Mouse (Mus musculus): ENCODE data around the gene Isy1. TPM values are rescaled to one million over a fixed set of nuclear protein-coding genes. Genes with fewer than 3 reads are reported as not detected.

The Isy1 gene
- polyA plus RNA-seq, 1 experiment from 2014 or later = 24.1 TPM

DNA sequence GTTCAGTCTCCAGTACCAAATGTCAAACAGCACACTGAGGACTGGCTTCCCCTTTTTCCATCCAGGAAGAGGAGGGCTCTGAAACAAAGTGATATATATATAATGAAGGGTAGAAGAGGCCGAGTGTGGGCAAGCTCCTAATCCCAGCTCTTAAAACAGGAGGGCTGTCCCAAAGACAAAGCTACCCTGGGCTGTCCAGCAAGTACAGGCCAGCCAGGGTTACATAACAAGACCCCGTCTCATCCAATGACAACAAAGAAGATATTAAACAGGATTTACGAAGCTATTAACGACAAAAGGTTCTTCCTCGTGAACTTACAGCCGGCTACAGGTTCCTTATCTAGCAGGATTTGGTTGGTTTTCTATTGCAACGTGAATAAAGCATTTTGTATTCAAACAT is 33.7 kb downstream of the Isy1 start:
- 63% methylated on average over 7 of the region's 7 CpGs for WGBS (ENCODE audit: insufficient replicate concordance)
- Histone ChIP-seq H3K27ac (replicated peaks) (peak overlapping the region; percentile 19; the same call in 1 of the 2 replicates), H3K27me3 (no peaks in the 10 kb centered on the region), H3K9me3 (replicated peaks) (no peaks in the 10 kb centered on the region), H3K4me1 (replicated peaks) (peaks cover 89% of the 10 kb centered on the region), H3K9ac (no peak overlapping the region), H3K4me2 (no peak overlapping the region), H3K36me3 (replicated peaks) (peaks cover 55% of the 10 kb centered on the region), H3K4me3 (replicated peaks) (no peak overlapping the region)
- ATAC-seq (ENCODE audit: insufficient read depth) = no peak

DNA sequence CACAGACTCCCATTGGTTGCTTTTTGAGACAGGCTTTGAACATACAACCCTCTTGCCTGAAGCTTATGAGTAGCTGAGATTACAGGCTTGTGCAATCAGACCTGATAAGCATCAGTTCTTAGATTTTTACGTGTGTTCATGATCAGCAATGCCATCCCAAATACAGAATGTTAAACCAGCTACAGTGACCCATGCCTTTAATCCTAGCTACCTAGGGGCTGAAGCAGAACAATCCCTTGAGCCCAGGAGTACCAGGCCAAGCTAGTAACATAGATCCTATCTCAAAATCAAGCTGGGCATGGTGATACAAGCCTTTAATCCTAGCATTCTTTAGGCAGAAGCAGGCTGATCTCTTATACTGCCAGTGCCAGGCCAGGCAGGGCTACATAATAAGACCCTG is 34.6 kb downstream of the Isy1 start:
- H3K9ac ChIP-seq = no peak overlapping the region
- peaks cover 59% of the 10 kb centered on the region for H3K36me3 ChIP-seq (replicated peaks)
- no peaks in the 10 kb centered on the region for H3K9me3 ChIP-seq (replicated peaks)
- no peak overlapping the region for H3K27ac ChIP-seq (replicated peaks)
- H3K4me3 ChIP-seq (replicated peaks) = no peak overlapping the region
- WGBS (ENCODE audit: insufficient replicate concordance) = 40% methylated on average over 1 of the region's 1 CpGs
- H3K4me2 ChIP-seq = no peak overlapping the region
- no peaks in the 10 kb centered on the region for H3K27me3 ChIP-seq
- no peak for ATAC-seq (ENCODE audit: insufficient read depth)
- H3K4me1 ChIP-seq (replicated peaks) = peaks cover 89% of the 10 kb centered on the region

DNA sequence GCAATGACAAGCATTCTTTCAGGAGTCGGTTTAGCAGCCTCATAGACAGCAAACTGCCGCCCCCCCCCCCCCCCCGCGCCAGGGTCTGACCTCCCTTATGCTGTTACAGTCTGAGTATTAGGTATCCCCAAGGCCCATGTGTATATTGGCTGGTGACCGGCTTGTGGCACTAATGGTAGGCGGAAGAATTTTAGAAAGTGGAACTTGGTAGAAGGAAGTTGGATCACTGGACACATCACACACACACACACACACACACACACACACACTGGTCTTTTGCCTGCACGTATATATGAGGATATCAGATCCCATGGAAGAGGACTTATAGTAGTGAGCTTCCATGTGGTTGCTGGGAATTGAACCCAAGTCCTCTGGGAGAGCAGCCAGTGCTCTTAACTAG is 36.1 kb downstream of the Isy1 start:
- no peak overlapping the region for H3K4me3 ChIP-seq (replicated peaks)
- H3K4me1 ChIP-seq (replicated peaks) = peaks cover 89% of the 10 kb centered on the region
- H3K27ac ChIP-seq (replicated peaks) = no peak overlapping the region
- H3K27me3 ChIP-seq = no peaks in the 10 kb centered on the region
- 76% methylated on average over 7 of the region's 7 CpGs for WGBS (ENCODE audit: insufficient replicate concordance)
- no peak overlapping the region for H3K4me2 ChIP-seq
- H3K9ac ChIP-seq = no peak overlapping the region
- no peak for ATAC-seq (ENCODE audit: insufficient read depth)
- peaks cover 64% of the 10 kb centered on the region for H3K36me3 ChIP-seq (replicated peaks)
- no peaks in the 10 kb centered on the region for H3K9me3 ChIP-seq (replicated peaks)

DNA sequence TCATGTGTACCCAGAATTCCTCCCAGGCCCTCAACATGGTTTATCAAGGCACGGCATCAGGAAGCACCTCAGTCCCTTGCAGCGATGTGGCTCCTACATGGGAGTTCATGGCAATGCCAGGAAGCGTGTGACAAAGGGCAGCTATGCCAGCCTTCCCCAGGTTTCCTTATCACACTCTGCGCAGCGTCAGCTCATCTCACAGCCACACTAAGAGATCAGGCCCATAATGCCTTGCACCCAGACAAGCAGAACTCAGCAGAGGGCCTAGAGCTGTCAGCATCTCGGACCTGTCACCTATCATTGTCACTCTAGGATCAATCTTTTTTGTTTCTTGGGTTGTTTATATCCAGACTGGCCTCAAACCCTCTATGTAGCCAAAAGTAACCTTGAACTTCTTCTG is 39.0 kb downstream of the Isy1 start:
- no peaks in the 10 kb centered on the region for H3K27me3 ChIP-seq
- peak overlapping the region; percentile 89 for H3K27ac ChIP-seq (replicated peaks)
- H3K9ac ChIP-seq = no peak overlapping the region
- H3K9me3 ChIP-seq (replicated peaks) = no peaks in the 10 kb centered on the region
- ATAC-seq (ENCODE audit: insufficient read depth) = 0 out of 2 replicates have a peak, but pooled peaks have one; percentile 37
- H3K4me1 ChIP-seq (replicated peaks) = peaks cover 89% of the 10 kb centered on the region
- 39% methylated on average over 6 of the region's 6 CpGs for WGBS (ENCODE audit: insufficient replicate concordance)
- H3K4me3 ChIP-seq (replicated peaks) = no peak overlapping the region
- peaks cover 48% of the 10 kb centered on the region for H3K36me3 ChIP-seq (replicated peaks)
- H3K4me2 ChIP-seq = peak overlapping the region; percentile 36

DNA sequence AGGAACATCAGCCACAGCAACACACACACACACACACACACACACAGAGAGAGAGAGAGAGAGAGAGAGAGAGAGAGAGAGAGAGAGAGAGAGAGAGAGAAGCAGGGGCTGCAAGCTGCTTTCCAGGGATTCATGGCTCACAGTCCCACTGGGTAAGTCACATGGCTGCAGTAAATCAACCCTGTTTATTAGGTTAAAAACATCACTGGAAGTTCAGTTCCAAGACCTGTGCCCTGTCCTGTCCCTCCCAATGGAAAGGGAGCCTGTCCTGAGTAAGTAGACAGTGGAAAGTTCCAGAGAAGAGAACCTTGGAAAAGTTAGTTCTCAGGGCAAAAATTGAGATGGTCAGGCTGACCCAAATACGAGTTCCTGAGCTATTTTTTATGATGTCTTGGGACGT is 41.3 kb downstream of the Isy1 start:
- H3K4me2 ChIP-seq = peak overlapping the region; percentile 55; the same call in 1 of the 2 replicates
- peaks cover 50% of the 10 kb centered on the region for H3K36me3 ChIP-seq (replicated peaks)
- H3K27me3 ChIP-seq = no peaks in the 10 kb centered on the region
- no peak overlapping the region for H3K4me3 ChIP-seq (replicated peaks)
- no peaks in the 10 kb centered on the region for H3K9me3 ChIP-seq (replicated peaks)
- H3K4me1 ChIP-seq (replicated peaks) = peaks cover 84% of the 10 kb centered on the region
- no peak overlapping the region for H3K9ac ChIP-seq
- H3K27ac ChIP-seq (replicated peaks) = peak overlapping the region; percentile 89
- WGBS (ENCODE audit: insufficient replicate concordance) = 50% methylated on average over 2 of the region's 2 CpGs
- ATAC-seq (ENCODE audit: insufficient read depth) = no peak

DNA sequence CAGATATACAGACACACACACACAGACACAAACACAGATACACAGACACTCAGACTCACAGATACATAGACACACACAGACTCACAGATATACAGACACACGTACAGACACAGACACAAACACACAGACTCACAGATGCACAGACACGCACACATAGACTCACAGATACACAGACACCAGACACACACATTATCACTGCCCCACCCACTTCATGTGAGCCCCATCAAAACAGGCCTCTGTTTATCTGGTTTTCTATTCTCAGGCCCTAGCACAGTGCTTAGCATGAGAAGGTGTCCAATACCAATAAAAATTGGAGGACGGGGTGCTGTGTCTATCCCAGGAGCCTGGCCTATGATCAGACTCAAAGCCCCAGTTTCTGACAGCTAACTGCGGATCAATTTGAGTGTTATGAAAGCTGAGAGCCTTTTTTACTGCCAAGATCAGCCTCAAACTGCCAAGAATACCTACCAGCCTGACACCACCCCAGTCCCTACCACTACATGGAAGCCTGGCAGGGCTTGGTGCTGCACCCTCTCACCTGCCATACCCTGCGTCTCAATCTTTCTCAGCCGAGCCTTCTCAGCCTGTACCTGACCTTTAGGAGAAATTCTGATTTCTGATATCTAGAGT is 42.2 kb downstream of the Isy1 start:
- Histone ChIP-seq H3K27ac (replicated peaks) (peak overlapping the region; percentile 89), H3K9me3 (replicated peaks) (no peaks in the 10 kb centered on the region), H3K36me3 (replicated peaks) (peaks cover 56% of the 10 kb centered on the region), H3K4me2 (peak overlapping the region; percentile 55), H3K27me3 (no peaks in the 10 kb centered on the region), H3K9ac (0 out of 2 replicates have a peak overlapping the region, but pooled peaks have one; percentile 43), H3K4me1 (replicated peaks) (peaks cover 89% of the 10 kb centered on the region), H3K4me3 (replicated peaks) (peak overlapping the region; percentile 18)
- ATAC-seq (ENCODE audit: insufficient read depth) = peak; percentile 92
- WGBS (ENCODE audit: insufficient replicate concordance) = 58% methylated on average over 6 of the region's 6 CpGs

DNA sequence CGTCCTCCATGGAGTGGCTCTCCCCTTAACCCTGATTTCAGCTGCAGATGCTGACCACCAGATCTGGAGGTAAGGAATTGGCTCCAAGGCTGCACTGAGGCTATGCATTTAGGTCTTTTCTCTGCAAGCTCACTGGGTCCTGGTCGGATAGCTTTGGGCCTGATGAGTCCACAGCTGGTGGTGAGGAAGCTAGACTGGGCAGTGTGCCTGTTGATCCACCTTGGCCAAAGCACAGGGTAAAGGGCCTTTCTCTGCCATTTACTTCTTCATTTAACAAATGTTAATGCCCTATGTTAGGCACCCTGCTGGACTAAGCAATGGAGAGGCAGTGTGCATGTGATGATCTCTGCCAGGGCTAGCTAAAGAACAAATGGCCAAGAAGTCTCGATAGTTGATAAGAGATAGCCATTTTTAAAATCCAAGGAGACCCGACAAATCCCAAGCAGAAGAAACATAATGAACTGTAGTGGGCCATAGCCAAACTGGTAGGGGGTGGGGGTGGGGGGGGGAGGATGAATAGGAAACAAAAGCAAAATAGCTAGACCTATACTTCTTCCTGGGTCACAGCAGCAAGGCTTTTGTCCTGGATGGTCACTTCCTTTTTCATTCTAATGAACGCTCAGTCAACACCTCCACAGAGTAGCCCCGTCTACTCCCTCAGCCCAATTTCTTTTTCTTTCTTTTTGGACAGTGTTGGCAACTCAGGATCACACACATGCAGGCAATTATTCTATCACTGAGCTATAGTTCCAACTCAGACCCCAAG is 43.0 kb downstream of the Isy1 start:
- 80% methylated on average over 6 of the region's 6 CpGs for WGBS (ENCODE audit: insufficient replicate concordance)
- H3K27ac ChIP-seq (replicated peaks) = peak overlapping the region; percentile 89

DNA sequence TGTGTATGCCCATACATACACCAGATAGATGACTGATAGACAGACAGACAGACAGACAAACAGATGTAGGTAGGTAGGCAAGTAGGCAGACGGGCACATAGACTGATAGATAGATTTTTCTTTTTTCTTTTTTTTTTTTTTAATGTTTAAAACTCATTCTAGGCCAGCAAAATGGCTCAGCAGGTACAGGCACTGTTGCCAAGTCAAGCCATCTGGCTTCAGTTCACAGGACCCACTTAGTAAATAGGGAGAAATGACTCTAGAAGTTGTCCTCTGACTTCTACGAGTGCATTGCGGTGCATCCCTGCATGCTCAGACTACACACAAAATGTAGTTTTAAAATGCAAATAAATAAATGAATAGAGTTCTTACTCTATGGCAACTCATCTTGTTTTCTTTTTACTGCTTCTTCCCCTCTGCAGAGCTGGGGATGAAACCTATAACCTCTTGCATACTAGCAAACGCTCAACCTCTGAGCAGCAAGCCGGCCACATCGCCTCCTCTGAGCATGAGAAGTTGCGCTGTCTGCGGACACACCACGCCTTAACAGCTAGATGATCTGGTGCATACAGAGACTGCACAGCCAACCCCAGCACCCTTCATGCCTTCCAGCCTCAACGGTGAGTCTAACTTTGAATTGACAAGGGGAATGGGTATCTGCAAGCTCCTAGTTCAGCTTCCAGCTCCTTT is 44.6 kb downstream of the Isy1 start:
- H3K4me2 ChIP-seq = no peak overlapping the region
- no peaks in the 10 kb centered on the region for H3K9me3 ChIP-seq (replicated peaks)
- no peak for ATAC-seq (ENCODE audit: insufficient read depth)
- H3K4me1 ChIP-seq (replicated peaks) = peaks cover 89% of the 10 kb centered on the region
- no peak overlapping the region for H3K27ac ChIP-seq (replicated peaks)
- peaks cover 74% of the 10 kb centered on the region for H3K36me3 ChIP-seq (replicated peaks)
- H3K27me3 ChIP-seq = no peaks in the 10 kb centered on the region
- 87% methylated on average over 10 of the region's 10 CpGs for WGBS (ENCODE audit: insufficient replicate concordance)
- H3K4me3 ChIP-seq (replicated peaks) = no peak overlapping the region
- H3K9ac ChIP-seq = no peak overlapping the region

More for the DNA sequence above, 43.0 kb downstream of the Isy1 start:
- Histone ChIP-seq H3K36me3 (replicated peaks) (peaks cover 64% of the 10 kb centered on the region), H3K4me2 (peak overlapping the region; percentile 55), H3K9ac (peak overlapping the region; percentile 43; the same call in 1 of the 2 replicates), H3K9me3 (replicated peaks) (no peaks in the 10 kb centered on the region), H3K4me1 (replicated peaks) (peaks cover 89% of the 10 kb centered on the region), H3K27me3 (no peaks in the 10 kb centered on the region), H3K4me3 (replicated peaks) (no peak overlapping the region)
- no peak for ATAC-seq (ENCODE audit: insufficient read depth)

DNA sequence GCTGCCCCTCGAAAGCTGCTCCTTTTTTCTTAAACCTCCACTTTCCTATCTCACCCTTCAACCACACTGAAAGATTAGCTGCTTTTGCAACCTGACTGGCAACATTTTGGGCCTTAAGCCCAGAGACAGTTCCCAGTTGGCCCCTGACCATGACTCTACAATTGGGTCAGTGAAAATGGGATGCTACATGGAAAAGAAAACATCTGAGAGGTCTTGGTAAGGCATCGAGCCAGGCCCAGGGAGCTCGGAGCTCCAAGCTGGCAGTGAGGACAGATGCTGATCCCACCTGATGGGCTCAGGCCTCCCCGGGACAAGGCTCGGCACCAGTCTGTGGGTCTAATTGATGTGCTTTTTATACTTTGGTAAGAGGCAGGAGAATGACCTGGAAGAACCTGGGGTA is 46.8 kb downstream of the Isy1 start:
- Histone ChIP-seq H3K9ac (peak overlapping the region; percentile 54; the same call in 1 of the 2 replicates), H3K27ac (replicated peaks) (peak overlapping the region; percentile 96), H3K4me1 (replicated peaks) (peaks cover 89% of the 10 kb centered on the region), H3K4me2 (peak overlapping the region; percentile 65; the same call in 1 of the 2 replicates), H3K27me3 (no peaks in the 10 kb centered on the region), H3K4me3 (replicated peaks) (no peak overlapping the region), H3K36me3 (replicated peaks) (peaks cover 78% of the 10 kb centered on the region), H3K9me3 (replicated peaks) (no peaks in the 10 kb centered on the region)
- no peak for ATAC-seq (ENCODE audit: insufficient read depth)
- 77% methylated on average over 5 of the region's 5 CpGs for WGBS (ENCODE audit: insufficient replicate concordance)

DNA sequence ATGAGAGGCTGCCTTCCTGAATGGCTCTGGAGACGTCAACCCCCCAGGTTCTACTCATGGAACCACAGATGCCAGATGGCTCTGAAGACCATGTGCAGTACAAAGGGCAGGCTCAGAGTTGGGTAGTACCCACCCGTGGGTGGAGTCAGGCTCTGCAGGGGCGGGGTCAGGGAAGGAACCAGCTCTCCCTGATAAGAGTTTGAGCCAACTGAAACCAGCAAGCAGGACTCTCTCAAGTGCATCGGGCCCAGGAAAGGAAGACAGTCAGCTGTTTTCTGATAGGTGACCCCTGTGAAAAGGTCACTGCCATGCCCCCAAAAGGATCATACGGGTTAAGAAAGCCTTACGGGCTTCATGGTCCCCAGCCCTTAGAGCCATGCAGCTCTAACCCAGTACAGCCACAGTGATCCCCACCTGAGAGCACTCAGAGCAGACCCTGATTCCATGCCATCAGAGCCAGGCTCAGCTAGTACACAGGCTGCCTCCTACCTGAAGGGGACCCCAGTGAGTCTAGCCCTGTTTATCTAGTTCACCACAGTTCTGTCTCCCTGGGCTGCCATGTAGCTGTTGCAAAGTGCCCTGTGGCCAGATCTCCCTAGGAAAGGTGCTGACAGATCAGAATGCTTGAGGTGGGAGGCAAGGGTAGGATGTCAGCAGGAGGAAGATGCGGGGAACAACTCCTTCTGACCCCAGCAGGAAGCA is 47.7 kb downstream of the Isy1 start:
- 21% methylated on average over 7 of the region's 7 CpGs for WGBS (ENCODE audit: insufficient replicate concordance)
- peaks cover 78% of the 10 kb centered on the region for H3K36me3 ChIP-seq (replicated peaks)
- H3K4me1 ChIP-seq (replicated peaks) = peaks cover 82% of the 10 kb centered on the region
- H3K4me2 ChIP-seq = peak overlapping the region; percentile 65
- peak overlapping the region; percentile 54 for H3K9ac ChIP-seq
- peak overlapping the region; percentile 25 for H3K4me3 ChIP-seq (replicated peaks)
- no peaks in the 10 kb centered on the region for H3K27me3 ChIP-seq
- H3K9me3 ChIP-seq (replicated peaks) = no peaks in the 10 kb centered on the region
- peak; percentile 92 for ATAC-seq (ENCODE audit: insufficient read depth)
- H3K27ac ChIP-seq (replicated peaks) = peak overlapping the region; percentile 96
